Mouse (Mus musculus) spleen, adult 2 months (tissue): ENCODE data around the gene Rapgef5. TPM values are rescaled to one million over a fixed set of nuclear protein-coding genes. Genes with fewer than 3 reads are reported as not detected.

ENCODE experiments used
- DNase-seq, 2 experiments: peaks; one replicate each; pipeline versions ENCODE4 v3.0.0 to v3.0.0-alpha.2; 2012 to 2021; ENCODE audit warnings: low spot score in 2 of 2, low read depth in 1 of 2
- H3K27ac ChIP-seq: fragments of 200-500 bp; 2 replicates; pipeline ENCODE4 v1.5.1; 2012; ENCODE audit warnings: low read length, inconsistent platforms; ENCODE audit not compliant: insufficient read depth
- H3K27me3 ChIP-seq: fragments of 200-500 bp; 2 replicates; pipeline ENCODE4 v1.6.1; 2012; ENCODE audit warnings: mild to moderate bottlenecking, moderate library complexity, low read length, inconsistent platforms; ENCODE audit not compliant: control insufficient read depth, insufficient read depth
- H3K36me3 ChIP-seq: fragments of 200-500 bp; 2 replicates; pipeline ENCODE4 v1.6.1; 2012; ENCODE audit warnings: mild to moderate bottlenecking, low read length, inconsistent platforms; ENCODE audit not compliant: control insufficient read depth, insufficient read depth
- H3K4me1 ChIP-seq: fragments of 200-500 bp; 2 replicates; pipeline ENCODE4 v1.6.1; 2011; ENCODE audit warnings: inconsistent platforms; ENCODE audit not compliant: control insufficient read depth, insufficient read depth, insufficient read length
- H3K4me3 ChIP-seq: fragments of 200-500 bp; 2 replicates; pipeline ENCODE4 v1.5.1; 2011; ENCODE audit warnings: mild to moderate bottlenecking, inconsistent platforms; ENCODE audit not compliant: insufficient read depth, insufficient read length; ENCODE audit errors: extremely low read depth
- CTCF ChIP-seq: fragments of 200-500 bp; IDR thresholded peaks from 2 replicates; pipeline ENCODE4 v1.5.1; 2011; ENCODE audit warnings: mild to moderate bottlenecking, inconsistent platforms; ENCODE audit not compliant: insufficient read depth, insufficient read length, insufficient replicate concordance; ENCODE audit errors: extremely low read depth
- POLR2A ChIP-seq: fragments of 200-500 bp; IDR thresholded peaks from 2 replicates; pipeline ENCODE4 v1.6.1; 2011; ENCODE audit warnings: low read depth, low read length, inconsistent platforms
- WGBS: fragments of 180-500 bp; shearing (Covaris S2); methylation state at CpG from one replicate; pipeline ENCODE4 v1.1.7; 2018; 5-methylcytosine and 5-hydroxymethylcytosine counted together
- polyA plus RNA-seq: library from polyadenylated mRNA; depleted of rRNA; stranded (reverse); fragments of >200 nt; gene quantifications from 2 replicates; pipeline ENCODE4 v1.2.3, GENCODE M21; 2012

Gene Rapgef5
- polyA plus RNA-seq, 1 experiment = 6.9 TPM

GRCm38 (mm10) chr12:117628321-117629093 is 112.2 kb downstream of the Rapgef5 start:
- no peaks in the 10 kb centered on the region for H3K27me3 ChIP-seq
- no peak overlapping the region for H3K4me3 ChIP-seq
- DNase-seq = no peak
- no peaks in the 10 kb centered on the region for H3K36me3 ChIP-seq
- no peak for TF ChIP-seq CTCF
- no peak for TF ChIP-seq POLR2A
- peaks cover 2% of the 10 kb centered on the region; the same call in 1 of the 2 replicates for H3K4me1 ChIP-seq
- H3K27ac ChIP-seq = peak overlapping the region; percentile 18; the same call in 1 of the 2 replicates
- WGBS = 84% methylated on average over 18 of the region's 18 CpGs

GRCm38 (mm10) chr12:117632133-117632532 is 115.9 kb downstream of the Rapgef5 start:
- TF ChIP-seq CTCF (no peak), POLR2A (no peak)
- Histone ChIP-seq H3K27me3 (no peaks in the 10 kb centered on the region), H3K27ac (no peak overlapping the region), H3K4me1 (peaks cover 2% of the 10 kb centered on the region; the same call in 1 of the 2 replicates), H3K36me3 (no peaks in the 10 kb centered on the region), H3K4me3 (no peak overlapping the region)
- no peak for DNase-seq
- WGBS = 84% methylated on average over 1 of the region's 1 CpGs

DNA sequence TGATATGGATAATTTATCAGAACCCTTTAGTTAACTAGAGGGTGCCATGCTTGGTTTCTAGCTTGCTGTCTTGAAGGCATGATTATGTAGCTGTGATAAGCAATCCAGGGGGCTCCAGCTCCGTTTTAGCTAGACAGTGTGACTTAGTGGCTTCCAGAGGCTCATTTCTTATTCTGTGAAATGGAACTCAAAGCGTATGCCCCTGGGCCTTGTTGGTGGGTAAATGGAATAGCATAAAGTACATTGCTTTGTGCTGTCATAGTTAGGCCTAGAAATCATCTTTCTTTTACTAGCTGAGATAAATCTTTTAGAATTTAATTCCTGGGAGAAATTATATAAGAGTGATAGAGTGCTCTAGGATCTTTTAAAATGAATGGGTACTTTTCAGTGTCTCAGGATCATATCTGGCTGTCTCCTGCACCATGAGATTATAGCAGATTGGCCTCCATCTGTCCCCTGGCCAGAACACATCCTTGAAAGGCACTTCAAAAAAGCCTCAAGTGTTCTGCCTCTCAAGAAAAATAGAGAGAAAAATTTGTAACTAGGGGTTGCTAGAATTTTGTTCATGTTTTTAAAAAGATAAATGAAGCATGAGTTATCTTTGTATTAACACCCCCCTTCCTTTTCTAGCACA is 120.0 kb downstream of the Rapgef5 start:
- Histone ChIP-seq H3K4me1 (peaks cover 10% of the 10 kb centered on the region; the same call in 1 of the 2 replicates), H3K27me3 (no peaks in the 10 kb centered on the region), H3K27ac (no peak overlapping the region), H3K36me3 (no peaks in the 10 kb centered on the region), H3K4me3 (no peak overlapping the region)
- TF ChIP-seq POLR2A = no peak
- no peak for TF ChIP-seq CTCF
- 84% methylated on average over 2 of the region's 2 CpGs for WGBS
- no peak for DNase-seq

GRCm38 (mm10) chr12:117636969-117637368 is 120.7 kb downstream of the Rapgef5 start:
- no peak for DNase-seq
- no peak overlapping the region for H3K4me3 ChIP-seq
- WGBS = 89% methylated on average over 6 of the region's 6 CpGs
- TF ChIP-seq POLR2A = no peak
- no peak for TF ChIP-seq CTCF
- H3K27me3 ChIP-seq = no peaks in the 10 kb centered on the region
- H3K36me3 ChIP-seq = no peaks in the 10 kb centered on the region
- peaks cover 10% of the 10 kb centered on the region; the same call in 1 of the 2 replicates for H3K4me1 ChIP-seq
- H3K27ac ChIP-seq = no peak overlapping the region

GRCm38 (mm10) chr12:117638833-117639232 is 122.6 kb downstream of the Rapgef5 start:
- no peak for TF ChIP-seq CTCF
- TF ChIP-seq POLR2A = no peak
- DNase-seq = no peak
- Histone ChIP-seq H3K27me3 (no peaks in the 10 kb centered on the region), H3K4me1 (peaks cover 10% of the 10 kb centered on the region; the same call in 1 of the 2 replicates), H3K4me3 (no peak overlapping the region), H3K36me3 (no peaks in the 10 kb centered on the region), H3K27ac (peak overlapping the region; percentile 56)
- WGBS = 73% methylated on average over 2 of the region's 2 CpGs

DNA sequence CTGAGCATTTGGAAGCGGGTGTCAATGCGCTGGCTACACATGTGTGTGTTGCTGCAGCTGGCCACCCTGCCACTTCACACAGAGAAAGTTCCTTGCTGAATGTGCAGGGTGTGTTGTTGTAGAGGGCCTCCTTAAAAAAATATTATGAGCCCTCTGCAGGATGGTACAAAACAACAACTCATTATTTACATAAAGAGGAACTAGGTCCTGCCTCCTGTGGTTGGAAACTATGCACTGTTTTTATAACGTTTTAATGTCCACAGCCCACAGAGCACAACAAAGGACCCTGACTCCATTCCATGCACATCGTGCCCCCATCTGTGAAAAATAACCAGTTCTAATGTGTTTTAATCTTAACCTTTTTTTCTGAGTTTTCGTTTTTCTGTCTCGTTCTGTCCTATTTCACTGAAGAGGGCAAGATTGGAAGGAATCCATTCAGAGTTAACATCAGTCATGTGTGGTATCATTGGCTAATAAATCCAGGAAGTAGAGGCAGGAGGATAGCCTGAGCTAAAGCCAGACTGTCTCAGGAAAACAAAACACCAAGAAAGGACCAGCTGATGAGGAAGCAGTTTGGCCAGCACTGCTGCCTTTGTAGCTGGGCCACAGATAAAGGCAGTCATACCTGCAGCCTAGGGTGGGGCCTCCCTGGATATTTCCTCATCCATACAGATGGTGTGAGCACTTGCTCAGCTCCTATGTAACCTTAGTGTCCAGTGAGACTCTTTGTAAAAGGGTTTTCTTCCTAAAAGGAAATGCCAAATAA is 123.3 kb downstream of the Rapgef5 start:
- H3K27ac ChIP-seq = peak overlapping the region; percentile 86
- WGBS = 49% methylated on average over 6 of the region's 6 CpGs
- H3K4me3 ChIP-seq = no peak overlapping the region
- peak; percentile 14 to 36 for DNase-seq
- H3K27me3 ChIP-seq = no peaks in the 10 kb centered on the region
- H3K36me3 ChIP-seq = no peaks in the 10 kb centered on the region
- TF ChIP-seq CTCF (no peak), POLR2A (no peak)
- H3K4me1 ChIP-seq = peaks cover 10% of the 10 kb centered on the region; the same call in 1 of the 2 replicates
